Mouse (Mus musculus) right cerebral cortex, postnatal 25 days (tissue): ENCODE measurements at regions not wholly inside any gene's neighbourhood (a gene's known extent, or its start where the extent isn't known, plus 50 kb on each side); places are given as distances from the start of the nearest gene placed in this dataset.

Experiments
- DNase-seq: peaks from one replicate; pipeline ENCODE4 v3.0.0; 2022

DNA sequence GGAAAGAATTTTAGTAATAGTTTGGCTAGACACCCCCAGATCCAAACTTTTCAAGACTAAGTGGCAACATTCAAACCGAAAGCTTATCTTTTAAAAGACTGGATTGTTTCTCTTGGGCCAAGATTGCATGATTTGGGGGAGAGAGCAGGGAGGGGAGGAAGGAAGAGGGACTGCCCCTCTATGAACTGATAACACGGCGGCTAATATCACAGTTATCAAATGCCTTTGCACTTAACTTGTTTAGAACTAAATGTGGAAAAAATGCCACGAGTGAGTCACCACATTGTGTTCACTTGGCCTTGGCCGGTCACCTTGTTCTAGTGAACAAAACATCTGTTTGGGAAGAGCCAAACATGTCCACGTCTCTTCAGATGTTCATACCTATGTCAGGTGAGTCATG lies 92.3 kb downstream of the Tes start:
- no peak for DNase-seq

DNA sequence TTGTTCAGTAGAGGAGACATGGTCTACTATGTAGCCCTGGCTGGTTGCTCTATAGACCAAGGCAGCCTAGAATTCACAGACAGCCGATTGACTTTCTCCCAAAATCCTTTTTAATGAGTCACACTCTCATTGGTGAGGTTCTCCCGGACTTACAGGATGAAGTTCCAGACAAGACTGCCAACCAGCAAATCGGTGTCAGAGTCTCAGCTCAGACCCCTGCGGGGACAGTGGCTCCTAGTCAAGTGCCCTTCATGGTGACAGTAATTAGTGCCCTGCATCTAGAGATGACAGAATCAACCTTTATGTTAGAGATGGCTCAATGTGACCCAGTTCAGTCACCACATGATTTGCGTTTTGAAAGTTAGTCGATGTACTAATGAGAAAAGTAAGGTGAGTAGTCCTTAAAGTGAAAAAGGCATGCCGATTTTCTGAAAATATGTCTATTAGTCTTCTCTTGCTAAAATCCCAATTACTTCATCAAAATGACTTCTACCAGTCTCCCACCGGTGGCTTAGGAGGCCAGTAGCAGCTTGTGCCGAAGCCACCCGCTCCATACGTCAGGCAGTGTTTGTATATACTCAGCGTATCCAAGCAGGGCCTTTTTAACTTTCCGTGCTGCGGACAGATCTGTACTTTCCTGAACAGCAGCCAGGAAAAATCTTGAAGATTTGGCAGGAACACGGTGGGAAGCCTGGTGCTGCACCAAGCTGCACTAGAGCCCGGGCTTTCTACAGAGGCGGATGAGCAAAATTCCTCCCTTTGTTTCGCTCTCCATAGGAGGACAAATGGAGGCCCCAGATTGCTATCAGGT lies 105.2 kb downstream of the Tes start:
- peak; percentile 55 for DNase-seq

DNA sequence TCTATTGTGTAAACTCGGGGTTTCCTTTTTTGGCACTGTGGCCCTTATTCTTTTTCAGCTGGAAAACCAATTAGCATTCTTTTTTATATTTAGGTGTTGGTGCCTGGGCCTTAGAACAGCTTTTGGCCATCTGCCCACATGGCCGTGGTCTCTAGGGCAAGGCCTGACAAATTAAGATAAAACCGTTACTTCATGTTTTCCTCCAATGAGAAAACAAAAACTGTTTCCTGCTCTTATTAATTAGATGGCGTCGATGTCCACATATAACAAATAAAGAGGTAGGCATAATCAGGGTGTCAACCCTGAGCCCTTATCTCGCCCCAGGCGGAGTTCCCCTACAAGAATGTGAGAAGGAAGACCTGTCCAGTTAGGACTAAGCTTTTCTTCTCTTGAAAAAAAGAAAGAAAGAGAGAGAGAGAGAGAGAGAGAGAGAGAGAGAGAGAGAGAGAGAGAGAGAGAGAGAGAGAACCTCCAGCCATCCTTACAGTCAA lies 105.9 kb downstream of the Tes start:
- no peak for DNase-seq

DNA sequence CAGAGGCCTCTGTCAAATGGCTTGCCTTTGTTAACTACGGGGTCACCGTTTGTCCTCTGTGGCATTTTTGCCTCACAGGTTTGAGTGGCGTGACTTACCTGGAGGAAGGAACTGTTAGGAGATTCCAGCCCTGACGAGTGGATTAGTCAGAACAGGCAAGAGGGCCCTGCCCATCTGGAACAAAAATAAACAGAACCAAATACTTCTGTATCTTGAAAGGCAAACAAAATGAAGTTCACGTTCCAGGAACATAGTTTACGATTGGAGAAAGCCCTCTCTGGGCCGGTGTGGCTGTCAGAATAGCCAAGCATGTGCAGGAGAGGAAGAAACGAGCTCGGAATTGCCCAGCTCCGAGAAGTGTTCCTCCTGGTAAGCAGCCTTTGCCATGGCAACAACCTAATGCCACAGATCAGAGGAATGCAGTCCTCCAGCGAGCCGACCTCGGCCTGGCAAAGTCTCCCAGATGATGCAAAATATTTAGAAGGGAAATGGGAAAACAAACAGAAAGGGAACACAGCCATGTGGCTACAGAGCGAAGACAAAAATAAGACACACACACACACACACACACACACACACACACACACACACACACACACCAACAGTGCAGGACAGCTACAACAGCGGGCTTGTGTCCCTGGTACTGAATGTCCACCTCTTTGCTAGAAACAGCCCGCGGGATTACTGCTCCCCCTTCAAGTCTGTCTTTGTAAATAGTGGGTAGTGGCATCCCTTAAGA lies 106.5 kb downstream of the Tes start:
- no peak for DNase-seq

DNA sequence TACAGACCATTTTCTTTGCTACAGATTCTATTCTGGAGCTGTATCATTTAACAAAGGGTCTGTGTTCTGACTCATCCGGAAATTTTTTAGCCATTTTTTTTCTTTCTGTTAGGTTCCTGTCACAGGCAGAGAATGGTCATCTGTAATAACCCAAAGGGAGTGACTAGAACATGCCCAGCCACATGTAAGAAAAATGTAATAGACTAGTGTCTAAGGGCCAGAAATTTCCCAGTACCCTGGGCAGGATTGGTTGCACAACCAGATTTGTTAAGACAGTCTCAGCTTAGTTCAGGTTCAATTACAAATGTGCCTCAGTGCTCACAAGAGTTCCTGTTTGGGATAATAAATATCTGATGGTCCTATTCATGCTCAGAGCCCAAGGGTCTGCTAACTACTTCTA lies 107.1 kb downstream of the Tes start:
- no peak for DNase-seq

DNA sequence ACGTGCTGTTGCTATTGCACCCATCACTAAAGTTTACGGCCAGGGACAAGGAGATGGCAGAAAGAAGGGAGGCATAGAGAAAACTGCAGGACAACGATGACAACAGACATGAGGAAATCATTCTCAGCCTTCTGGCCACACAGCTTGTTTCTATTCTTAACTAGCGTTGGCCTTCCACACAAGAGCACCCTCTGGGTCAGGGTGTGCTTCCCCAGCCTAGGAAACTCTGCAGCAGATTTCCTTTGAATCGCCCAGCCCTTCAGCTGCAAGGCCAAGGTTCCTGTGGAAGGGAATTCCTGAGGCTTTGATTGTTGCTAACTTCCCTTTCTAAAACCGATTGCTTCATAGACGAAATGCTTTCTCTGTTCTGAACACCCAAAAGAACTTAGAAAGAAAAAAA lies 103.8 kb upstream of the Cav2 start:
- no peak for DNase-seq

DNA sequence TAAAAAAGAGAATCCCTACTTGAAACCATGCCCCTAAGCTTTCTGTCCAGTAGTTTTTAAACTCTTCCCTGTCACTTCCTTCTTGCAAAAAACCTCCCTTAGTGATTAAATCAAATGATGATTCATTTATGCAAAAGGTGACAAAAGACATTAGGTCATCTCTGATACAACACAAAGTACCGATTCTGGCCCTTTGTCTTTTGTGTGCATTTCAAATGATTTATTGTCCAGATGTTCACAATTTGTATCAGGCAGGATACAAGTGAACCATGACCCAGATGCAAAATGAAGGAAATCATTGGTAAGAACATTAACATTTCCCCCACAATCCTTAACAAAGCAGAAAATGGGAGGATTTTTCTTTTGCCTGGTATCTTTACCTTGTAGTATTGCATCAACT lies 101.5 kb upstream of the Cav2 start:
- no peak for DNase-seq

DNA sequence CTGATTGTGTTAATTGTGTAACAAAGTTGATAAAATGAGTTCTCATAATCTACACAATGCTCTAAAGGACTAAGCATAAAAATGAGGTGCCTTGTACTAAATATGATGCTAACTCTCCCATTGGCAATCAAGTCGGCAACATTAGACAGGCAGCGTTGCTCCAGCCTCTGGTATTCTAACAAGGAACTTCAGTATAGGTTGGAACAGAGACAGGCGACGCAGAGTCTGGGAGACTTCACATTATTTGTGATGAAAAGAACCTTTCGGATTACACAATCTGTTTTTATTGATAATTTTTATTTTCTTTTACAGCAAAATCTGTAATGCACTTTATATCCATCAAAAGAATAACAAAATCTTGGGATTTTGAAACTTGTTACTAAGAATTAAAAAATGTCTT lies 94.4 kb upstream of the Cav2 start:
- DNase-seq = no peak

DNA sequence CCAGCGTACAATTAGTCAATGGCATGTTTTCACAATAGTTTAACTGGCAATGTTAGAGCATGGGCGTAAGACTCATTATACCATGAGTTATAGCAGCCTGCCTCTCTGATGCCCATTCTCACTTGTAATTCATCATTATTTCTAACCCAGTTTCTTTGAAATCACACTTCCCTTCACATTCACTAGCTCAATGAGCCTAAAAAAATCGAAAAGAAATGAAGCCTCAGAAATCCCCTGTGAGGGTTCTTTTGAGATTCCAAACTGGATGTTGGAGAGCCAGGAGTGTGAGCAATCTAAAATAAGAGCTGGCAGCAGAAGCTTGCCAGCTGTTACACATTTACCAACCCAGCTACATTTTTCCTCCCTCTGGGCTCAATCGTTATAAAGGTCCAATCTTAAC lies 93.9 kb upstream of the Cav2 start:
- DNase-seq = no peak

DNA sequence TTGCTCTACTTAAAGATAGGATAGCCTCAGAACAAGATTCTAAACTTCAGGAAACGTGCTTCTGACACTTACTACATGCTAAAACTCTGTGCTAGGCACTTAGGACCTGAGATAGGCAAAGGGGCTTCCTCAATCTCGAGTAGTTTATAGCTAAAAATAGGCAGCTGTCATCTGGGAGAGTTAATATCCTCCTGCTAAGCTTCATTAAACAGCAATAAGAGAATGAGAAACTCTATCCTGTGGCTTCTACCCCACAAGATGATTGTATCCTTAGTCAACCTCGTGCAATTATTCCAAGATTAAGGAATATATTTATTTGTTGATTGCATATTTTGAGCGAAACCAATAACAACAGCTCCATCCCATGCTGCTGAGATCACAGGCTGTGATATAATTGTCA lies 85.4 kb upstream of the Cav2 start:
- DNase-seq = no peak

DNA sequence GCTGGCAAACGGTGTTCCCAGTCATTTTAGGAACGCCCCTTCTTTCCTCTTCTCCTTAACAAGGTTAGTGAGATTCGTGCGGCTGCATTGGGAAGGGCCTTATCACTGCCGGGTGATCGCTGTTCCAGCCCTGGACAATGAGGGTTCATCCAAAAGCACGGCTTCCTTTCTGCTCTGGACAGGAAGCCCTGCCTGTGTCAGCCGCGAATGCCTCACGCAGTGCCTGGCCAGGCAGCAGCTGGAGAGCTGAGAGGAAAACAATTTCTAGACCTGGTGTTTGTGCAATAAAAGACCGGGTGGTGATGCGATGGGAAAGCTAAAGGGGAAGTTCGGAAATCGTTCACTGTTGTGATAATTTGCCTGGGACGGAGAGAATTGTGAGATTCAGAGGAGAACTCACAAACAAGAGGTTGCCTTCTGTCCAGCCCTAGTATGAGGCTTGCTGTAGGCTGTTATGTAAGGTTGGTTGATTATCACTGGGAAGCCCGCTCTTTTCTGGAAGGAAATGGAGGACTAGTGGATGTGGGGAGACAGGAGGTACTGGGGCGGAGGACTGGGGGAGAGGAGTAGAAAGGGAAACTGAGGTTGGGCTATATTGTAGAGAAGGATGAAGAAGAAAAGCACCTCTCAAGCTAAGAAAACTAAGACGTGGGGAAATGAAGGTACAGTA lies 83.1 kb upstream of the Cav2 start:
- DNase-seq = no peak

DNA sequence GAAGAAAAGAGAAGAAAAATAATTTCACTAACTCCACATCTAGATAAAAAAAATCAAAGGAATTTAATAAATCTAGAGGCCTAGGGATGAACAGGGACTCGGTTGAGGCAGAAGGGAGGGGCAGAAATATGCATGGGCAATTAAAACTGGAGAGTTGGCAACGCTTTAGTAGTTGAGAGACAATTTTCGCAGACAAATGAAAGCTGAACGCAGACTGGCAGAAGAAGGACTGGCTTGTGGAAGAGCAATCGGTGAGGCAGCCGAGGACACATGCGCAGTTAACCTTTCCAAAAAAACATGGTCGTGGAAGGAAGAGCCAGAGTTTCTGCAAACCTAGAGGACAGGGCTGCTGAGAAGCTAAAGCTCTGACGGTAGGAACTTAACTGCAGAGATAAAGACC lies 82.1 kb upstream of the Cav2 start:
- DNase-seq = no peak

DNA sequence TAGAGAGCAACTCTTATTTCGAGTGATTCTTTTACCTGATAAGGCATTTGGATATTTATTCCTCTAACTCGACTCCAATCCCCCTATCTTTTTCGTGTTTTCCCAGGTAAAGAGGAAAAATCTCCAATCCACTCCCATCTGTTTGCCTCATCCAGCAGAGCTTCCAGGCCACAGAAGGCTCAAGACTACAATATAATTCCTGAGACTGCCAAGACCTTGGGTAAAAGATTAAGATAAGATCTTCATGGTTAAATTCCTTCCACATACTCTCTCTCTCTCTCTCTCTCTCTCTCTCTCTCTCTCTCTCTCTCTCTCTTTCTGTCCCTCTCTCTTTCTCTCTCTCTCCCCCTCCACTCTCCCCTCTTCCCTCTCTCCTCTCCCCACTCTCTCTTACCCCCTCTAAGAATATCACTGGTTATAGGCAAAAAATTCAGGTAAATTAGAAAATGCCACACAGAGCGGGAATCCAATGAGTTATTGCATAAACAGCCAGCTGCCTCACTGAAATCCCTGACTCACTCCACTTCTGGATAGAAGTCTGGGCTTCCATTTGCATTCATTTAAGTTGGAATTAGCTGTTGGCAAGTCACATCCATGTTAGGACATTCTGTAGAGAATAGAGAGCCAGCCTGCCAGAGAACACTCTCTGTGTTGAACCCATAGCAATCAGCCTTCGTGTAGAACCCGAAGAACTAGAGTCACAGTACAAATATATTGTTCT lies 78.9 kb upstream of the Cav2 start:
- no peak for DNase-seq

DNA sequence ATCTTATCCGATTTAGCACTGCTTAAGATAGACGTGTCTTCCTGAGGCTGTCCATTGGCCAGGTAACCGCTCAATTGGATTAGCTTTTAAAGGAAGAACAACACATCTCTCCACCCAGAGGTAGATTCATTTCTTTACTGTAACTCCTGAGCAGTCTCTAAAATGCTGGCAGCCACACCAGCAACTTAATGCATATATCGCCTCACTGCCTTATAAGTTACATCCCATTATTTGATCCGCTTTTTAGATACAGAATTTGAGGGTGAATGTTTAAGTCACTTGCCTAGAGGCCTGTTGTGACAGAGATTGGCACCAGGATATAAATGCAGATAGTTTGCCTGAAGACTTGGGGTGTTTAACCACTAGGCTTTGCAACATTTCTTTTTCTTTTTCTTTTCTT lies 77.7 kb upstream of the Cav2 start:
- no peak for DNase-seq

DNA sequence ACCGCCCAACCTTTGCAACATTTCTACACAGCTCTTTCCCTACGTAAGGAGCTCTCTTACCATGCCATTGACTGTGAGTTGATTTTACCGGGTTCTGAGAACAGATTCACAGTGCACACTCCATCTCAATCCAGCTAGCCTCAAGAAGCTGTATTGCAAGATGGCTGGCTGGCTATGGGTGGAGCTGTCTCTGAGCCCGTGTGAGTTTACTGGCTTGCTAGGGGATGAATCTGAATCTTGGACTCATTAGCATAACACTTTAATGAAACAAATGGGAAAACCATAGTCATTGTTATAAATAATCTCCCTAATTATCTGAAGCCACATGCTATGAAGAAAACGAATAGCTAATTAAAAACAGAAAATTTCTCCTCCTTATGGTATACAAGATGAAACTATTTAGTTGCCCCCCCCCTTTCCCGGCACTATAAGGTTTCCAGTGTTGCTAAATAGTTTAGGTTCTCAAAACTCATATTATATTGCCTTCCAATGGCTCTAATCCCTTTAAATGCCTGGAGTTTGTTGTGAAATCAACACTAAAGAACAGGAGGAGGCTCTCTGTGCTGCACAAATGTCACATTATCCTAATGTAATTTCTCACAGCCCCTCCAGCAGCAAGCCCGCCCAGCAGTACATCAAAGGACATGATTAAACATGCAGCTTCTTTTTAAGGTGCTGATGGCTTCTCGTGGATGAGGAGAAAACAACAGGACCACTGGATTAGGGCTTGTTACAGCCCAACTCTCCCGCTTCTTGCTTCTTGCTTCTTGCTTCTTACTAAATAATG lies 76.9 kb upstream of the Cav2 start:
- DNase-seq = no peak

DNA sequence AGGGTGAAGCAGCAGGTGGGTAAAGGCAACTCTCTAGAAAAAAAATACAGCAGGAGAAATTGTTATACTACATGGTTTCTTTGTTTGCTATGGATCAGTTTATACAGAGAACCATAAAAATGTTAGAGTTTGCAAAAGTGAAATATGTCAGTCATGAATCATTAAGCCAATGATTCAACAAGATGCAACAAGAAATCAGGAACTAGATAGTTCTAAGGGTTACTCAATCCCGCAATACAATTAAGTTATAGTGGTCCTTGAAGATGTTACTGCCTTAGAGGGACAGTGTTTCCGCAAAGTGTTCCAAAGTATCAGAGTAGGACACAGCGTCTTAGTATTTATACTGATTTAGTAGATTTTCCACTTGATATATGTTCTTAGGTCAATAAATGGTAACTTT lies 74.1 kb upstream of the Cav2 start:
- no peak for DNase-seq

DNA sequence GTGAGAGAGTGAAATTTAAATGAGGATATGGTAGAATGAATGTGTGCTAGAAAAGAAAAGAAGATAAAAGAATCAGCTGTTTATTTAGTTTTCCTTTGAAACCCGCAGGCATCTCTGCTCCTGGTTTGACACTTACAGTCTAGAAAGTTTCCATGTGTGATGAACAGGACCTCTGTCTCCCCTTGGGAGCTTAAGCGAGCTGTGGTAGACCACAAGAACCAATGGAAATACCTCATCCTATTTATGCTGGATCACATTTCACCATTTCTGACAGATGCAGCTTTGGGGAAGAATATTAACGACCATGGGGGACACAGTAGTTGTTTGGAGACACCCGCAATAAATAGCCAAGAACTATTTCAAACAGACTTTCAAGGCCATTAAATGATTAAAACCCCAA lies 71.2 kb upstream of the Cav2 start:
- no peak for DNase-seq

DNA sequence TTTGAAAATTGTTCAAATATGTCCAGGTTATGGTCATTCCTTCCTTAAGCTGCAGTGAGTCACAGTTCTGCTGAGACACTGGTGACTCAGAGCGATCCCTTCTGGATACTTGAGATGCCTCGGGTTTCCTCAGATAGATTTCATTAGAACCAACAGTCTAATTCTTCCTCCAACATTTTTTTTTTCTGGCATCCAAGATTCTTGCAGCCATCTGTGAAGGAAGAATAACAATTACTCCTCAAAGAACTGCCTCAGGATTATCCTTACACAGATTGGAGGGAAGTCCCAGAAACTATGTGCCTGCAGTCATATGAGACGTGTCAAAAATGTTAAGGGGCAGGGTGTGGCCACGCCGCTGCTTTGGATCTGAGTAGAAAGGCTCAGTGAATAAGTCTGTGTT lies 69.6 kb upstream of the Cav2 start:
- DNase-seq = no peak

DNA sequence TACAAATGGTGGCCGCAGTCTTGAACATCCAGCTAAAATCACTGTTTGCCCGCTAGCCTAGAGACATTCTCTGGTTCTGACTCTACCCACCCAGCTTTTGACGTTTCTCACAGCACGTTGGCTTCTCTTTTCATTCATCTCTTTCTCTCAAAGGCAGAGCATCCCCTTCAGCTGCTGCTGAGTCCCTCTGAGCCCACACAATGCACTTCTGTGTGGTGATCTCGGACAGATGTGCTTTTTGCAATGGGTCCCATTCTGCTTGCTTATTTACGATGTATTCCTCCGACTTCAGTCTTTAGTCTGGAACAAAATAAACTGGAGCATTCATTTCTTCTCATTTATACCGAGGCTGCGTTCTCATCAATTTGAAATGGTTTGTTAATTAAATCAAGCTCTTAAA lies 66.2 kb upstream of the Cav2 start:
- DNase-seq = no peak

DNA sequence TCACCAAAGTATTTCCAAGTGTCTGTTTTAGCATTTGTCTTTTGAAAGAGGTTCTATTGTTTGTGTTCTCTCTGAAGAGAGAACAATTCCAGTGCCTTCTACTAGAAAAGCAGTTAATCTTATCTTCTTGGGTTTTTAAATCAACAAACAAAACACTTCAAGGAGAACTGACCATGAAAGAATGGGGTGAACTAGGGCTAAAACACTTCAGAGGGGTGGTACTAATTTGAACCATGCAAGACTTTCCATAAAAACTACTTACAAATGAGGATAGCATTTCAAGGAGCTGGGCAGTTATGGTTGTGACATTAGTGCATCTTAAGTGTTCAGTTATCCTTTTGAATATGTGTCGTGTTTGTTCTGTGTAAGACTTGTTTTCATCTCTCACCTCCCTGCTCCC lies 64.5 kb upstream of the Cav2 start:
- DNase-seq = no peak

DNA sequence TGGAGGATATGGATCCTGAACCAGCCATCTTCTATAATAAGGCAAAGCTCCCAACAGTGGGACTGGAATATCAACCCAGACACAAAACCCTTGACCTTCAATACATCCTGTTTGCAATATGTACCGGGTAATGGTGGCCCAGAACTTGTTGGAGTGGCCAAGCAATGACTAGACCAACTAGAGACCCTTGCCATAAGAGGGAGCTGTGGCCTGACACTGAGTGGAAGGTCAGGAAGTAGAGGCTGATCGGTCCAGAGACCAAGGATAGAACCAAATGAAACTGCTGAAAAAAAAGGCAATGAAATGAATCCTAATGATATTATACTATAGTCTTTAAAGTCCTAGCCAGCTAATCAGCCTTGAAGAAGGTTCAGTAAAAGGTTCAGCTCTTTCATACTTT lies 57.2 kb upstream of the Cav2 start:
- DNase-seq = no peak

DNA sequence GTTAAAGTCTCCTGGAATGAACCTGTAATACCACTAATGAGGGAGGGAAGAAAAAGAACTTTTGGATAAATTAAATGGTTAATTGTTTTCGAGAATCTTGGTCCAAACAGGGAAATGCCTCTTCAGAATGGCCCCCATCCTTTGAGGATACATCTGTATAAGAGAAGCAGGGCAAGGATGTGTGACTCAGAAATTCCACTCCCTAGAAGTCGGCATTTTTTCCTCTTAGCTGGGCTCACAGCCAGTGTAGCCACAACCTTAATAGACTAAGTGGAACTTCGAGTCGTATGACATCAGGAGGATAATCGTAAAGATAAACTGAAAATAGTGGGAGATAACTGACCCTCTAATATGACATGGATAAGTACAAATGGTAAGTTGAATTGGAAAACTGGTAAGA lies 56.1 kb upstream of the Cav2 start:
- DNase-seq = no peak

DNA sequence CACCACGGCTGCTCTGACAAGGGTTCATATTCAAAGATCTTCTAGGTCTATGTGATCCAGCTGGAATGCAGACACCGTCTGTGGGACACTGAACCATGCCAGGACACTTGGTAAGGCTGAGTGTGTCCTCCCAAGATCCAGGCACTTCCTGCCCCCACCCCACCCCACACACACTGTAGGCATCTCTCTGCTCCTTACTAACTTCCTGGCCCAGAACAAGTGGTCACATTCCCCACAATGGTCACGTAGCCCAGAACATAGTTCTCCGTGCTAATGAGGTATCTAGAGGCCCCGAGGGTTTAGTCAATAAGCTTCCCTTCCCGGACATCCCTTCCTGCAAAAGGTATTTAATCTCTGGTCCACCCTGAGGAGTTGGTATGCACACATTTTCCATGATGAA lies 54.5 kb upstream of the Cav2 start:
- DNase-seq = no peak
